Mouse (Mus musculus): ENCODE data around the gene Gm43518. TPM values are rescaled to one million over a fixed set of nuclear protein-coding genes. Genes with fewer than 3 reads are reported as not detected.

The Gm43518 gene
- polyA plus RNA-seq (2016; fragmentation: Nextera tagmentation; extraction: Ambion mirVana), result 1.7 and 2.2 TPM in 2 replicates

- 85% methylated on average over 9 of the region's 9 CpGs for WGBS (ENCODE audit: insufficient replicate concordance)
- peaks cover 78% of the 10 kb centered on the region for H3K36me3 ChIP-seq
These were observed at the start of gene Gm43518 for GRCm38 (mm10) chr5:123927118-123927517. TSS of gene Gm43518 (plus strand) at chr5:123927418.

GRCm38 (mm10) chr5:123878056-123878455, 49.2 kb upstream of the Gm43518 start:
- peaks cover 7% of the 10 kb centered on the region; the same call in 1 of the 2 replicates for H3K4me1 ChIP-seq
- ATAC-seq, result no peak
- peaks cover 7% of the 10 kb centered on the region; the same call in 1 of the 2 replicates for H3K27me3 ChIP-seq (replicated peaks)
- H3K36me3 ChIP-seq, result no peaks in the 10 kb centered on the region
- H3K27ac ChIP-seq, result no peak overlapping the region
- H3K4me3 ChIP-seq, result no peak overlapping the region
- no peak overlapping the region for H3K4me2 ChIP-seq
- no peak overlapping the region for H3K9ac ChIP-seq
- no peaks in the 10 kb centered on the region for H3K9me3 ChIP-seq (replicated peaks)
- 53% methylated on average over 14 of the region's 14 CpGs for WGBS (ENCODE audit: insufficient replicate concordance)

More at GRCm38 (mm10) chr5:123927118-123927517, at the start of gene Gm43518:
- Histone ChIP-seq H3K4me3 (no peak within 1 kb of the TSS), H3K4me1 (peaks cover 13% of the 10 kb centered on the region), H3K9ac (no peak within 1 kb of the TSS), H3K4me2 (no peak within 1 kb of the TSS), H3K9me3 (replicated peaks) (no peaks in the 10 kb centered on the region), H3K27ac (no peak within 1 kb of the TSS), H3K27me3 (replicated peaks) (no peaks in the 10 kb centered on the region)
- ATAC-seq, result no peak

GRCm38 (mm10) chr5:123879928-123880327, 47.3 kb upstream of the Gm43518 start, which contains the start of gene Hcar1:
TSS of gene Hcar1 (minus strand) at chr5:123880020.
- no peak within 1 kb of the TSS; the same call in 1 of the 2 replicates for H3K4me2 ChIP-seq
- no peaks in the 10 kb centered on the region for H3K36me3 ChIP-seq
- no peaks in the 10 kb centered on the region for H3K9me3 ChIP-seq (replicated peaks)
- peaks cover 7% of the 10 kb centered on the region; the same call in 1 of the 2 replicates for H3K27me3 ChIP-seq (replicated peaks)
- peak; percentile 10; the same call in 1 of the 2 replicates for ATAC-seq
- H3K4me1 ChIP-seq, result peaks cover 7% of the 10 kb centered on the region; the same call in 1 of the 2 replicates
- no peak within 1 kb of the TSS for H3K4me3 ChIP-seq
- no peak within 1 kb of the TSS for H3K9ac ChIP-seq
- no peak within 1 kb of the TSS for H3K27ac ChIP-seq
- WGBS (ENCODE audit: insufficient replicate concordance), result 57% methylated on average over 12 of the region's 12 CpGs

GRCm38 (mm10) chr5:123880778-123881177, 46.4 kb upstream of the Gm43518 start:
- 65% methylated on average over 14 of the region's 14 CpGs for WGBS (ENCODE audit: insufficient replicate concordance)
- H3K4me1 ChIP-seq, result peaks cover 7% of the 10 kb centered on the region; the same call in 1 of the 2 replicates
- peaks cover 7% of the 10 kb centered on the region; the same call in 1 of the 2 replicates for H3K27me3 ChIP-seq (replicated peaks)
- H3K27ac ChIP-seq, result no peak overlapping the region
- H3K9ac ChIP-seq, result no peak overlapping the region
- no peak overlapping the region for H3K4me3 ChIP-seq
- ATAC-seq, result no peak
- H3K36me3 ChIP-seq, result no peaks in the 10 kb centered on the region
- H3K4me2 ChIP-seq, result no peak overlapping the region
- no peaks in the 10 kb centered on the region for H3K9me3 ChIP-seq (replicated peaks)

GRCm38 (mm10) chr5:123883891-123884290, 43.3 kb upstream of the Gm43518 start:
- no peak overlapping the region for H3K4me2 ChIP-seq
- 0 out of 2 replicates have a peak, but pooled peaks cover 4% of the 10 kb centered on the region for H3K27me3 ChIP-seq (replicated peaks)
- no peak overlapping the region for H3K9ac ChIP-seq
- no peak overlapping the region for H3K4me3 ChIP-seq
- no peaks in the 10 kb centered on the region for H3K36me3 ChIP-seq
- no peak overlapping the region for H3K27ac ChIP-seq
- WGBS (ENCODE audit: insufficient replicate concordance), result 60% methylated on average over 7 of the region's 7 CpGs
- H3K4me1 ChIP-seq, result peaks cover 7% of the 10 kb centered on the region; the same call in 1 of the 2 replicates
- H3K9me3 ChIP-seq (replicated peaks), result no peaks in the 10 kb centered on the region
- no peak for ATAC-seq

GRCm38 (mm10) chr5:123884332-123884731, 42.9 kb upstream of the Gm43518 start:
- Histone ChIP-seq H3K4me3 (no peak overlapping the region), H3K36me3 (no peaks in the 10 kb centered on the region), H3K9me3 (replicated peaks) (no peaks in the 10 kb centered on the region), H3K27me3 (replicated peaks) (0 out of 2 replicates have a peak, but pooled peaks cover 4% of the 10 kb centered on the region), H3K27ac (no peak overlapping the region), H3K4me1 (peaks cover 3% of the 10 kb centered on the region; the same call in 1 of the 2 replicates), H3K4me2 (no peak overlapping the region), H3K9ac (no peak overlapping the region)
- ATAC-seq, result no peak
- 49% methylated on average over 10 of the region's 10 CpGs for WGBS (ENCODE audit: insufficient replicate concordance)

- no peak overlapping the region for H3K27ac ChIP-seq
- WGBS (ENCODE audit: insufficient replicate concordance), result 51% methylated on average over 3 of the region's 3 CpGs
- ATAC-seq, result no peak
These were observed 40.9 kb upstream of the Gm43518 start for GRCm38 (mm10) chr5:123886365-123886764.

GRCm38 (mm10) chr5:123890312-123890711, 36.9 kb upstream of the Gm43518 start:
- no peak for ATAC-seq
- no peaks in the 10 kb centered on the region for H3K9me3 ChIP-seq (replicated peaks)
- no peak overlapping the region for H3K4me2 ChIP-seq
- H3K4me3 ChIP-seq, result no peak overlapping the region
- no peak overlapping the region for H3K27ac ChIP-seq
- H3K9ac ChIP-seq, result no peak overlapping the region
- WGBS (ENCODE audit: insufficient replicate concordance), result 57% methylated on average over 2 of the region's 2 CpGs
- no peaks in the 10 kb centered on the region for H3K36me3 ChIP-seq
- H3K27me3 ChIP-seq (replicated peaks), result no peaks in the 10 kb centered on the region
- H3K4me1 ChIP-seq, result peaks cover 11% of the 10 kb centered on the region

More at GRCm38 (mm10) chr5:123886365-123886764, 40.9 kb upstream of the Gm43518 start:
- peaks cover 4% of the 10 kb centered on the region for H3K4me1 ChIP-seq
- H3K4me2 ChIP-seq, result no peak overlapping the region
- no peak overlapping the region for H3K9ac ChIP-seq
- H3K9me3 ChIP-seq (replicated peaks), result no peaks in the 10 kb centered on the region
- H3K36me3 ChIP-seq, result no peaks in the 10 kb centered on the region
- no peaks in the 10 kb centered on the region for H3K27me3 ChIP-seq (replicated peaks)
- no peak overlapping the region for H3K4me3 ChIP-seq

- Histone ChIP-seq H3K27ac (no peak overlapping the region), H3K4me3 (no peak overlapping the region), H3K4me1 (peaks cover 11% of the 10 kb centered on the region), H3K9ac (no peak overlapping the region), H3K27me3 (replicated peaks) (no peaks in the 10 kb centered on the region), H3K36me3 (no peaks in the 10 kb centered on the region), H3K4me2 (no peak overlapping the region), H3K9me3 (replicated peaks) (no peaks in the 10 kb centered on the region)
- WGBS (ENCODE audit: insufficient replicate concordance), result 77% methylated on average over 5 of the region's 5 CpGs
- ATAC-seq, result no peak
These were observed 36.2 kb upstream of the Gm43518 start for GRCm38 (mm10) chr5:123890987-123891386.

- 19% methylated on average over 6 of the region's 6 CpGs for WGBS (ENCODE audit: insufficient replicate concordance)
- H3K27me3 ChIP-seq (replicated peaks), result no peaks in the 10 kb centered on the region
- no peaks in the 10 kb centered on the region for H3K9me3 ChIP-seq (replicated peaks)
- no peaks in the 10 kb centered on the region for H3K36me3 ChIP-seq
- no peak for ATAC-seq
- H3K27ac ChIP-seq, result no peak overlapping the region
- H3K4me1 ChIP-seq, result peaks cover 13% of the 10 kb centered on the region
- no peak overlapping the region for H3K4me3 ChIP-seq
- H3K4me2 ChIP-seq, result no peak overlapping the region
- H3K9ac ChIP-seq, result no peak overlapping the region
These were observed 35.5 kb upstream of the Gm43518 start for GRCm38 (mm10) chr5:123891669-123892068.

- no peak overlapping the region for H3K4me2 ChIP-seq
- no peak overlapping the region for H3K4me3 ChIP-seq
- no peak overlapping the region for H3K9ac ChIP-seq
- no peak for ATAC-seq
- H3K36me3 ChIP-seq, result no peaks in the 10 kb centered on the region
- no peak overlapping the region for H3K27ac ChIP-seq
- 61% methylated on average over 5 of the region's 5 CpGs for WGBS (ENCODE audit: insufficient replicate concordance)
- H3K27me3 ChIP-seq (replicated peaks), result no peaks in the 10 kb centered on the region
- no peaks in the 10 kb centered on the region for H3K9me3 ChIP-seq (replicated peaks)
- peaks cover 13% of the 10 kb centered on the region for H3K4me1 ChIP-seq
These were observed 33.7 kb upstream of the Gm43518 start for GRCm38 (mm10) chr5:123893520-123893919.

- no peak for ATAC-seq
- H3K9me3 ChIP-seq (replicated peaks), result no peaks in the 10 kb centered on the region
- H3K27me3 ChIP-seq (replicated peaks), result 0 out of 2 replicates have a peak, but pooled peaks cover 3% of the 10 kb centered on the region
- H3K4me2 ChIP-seq, result no peak overlapping the region
- H3K4me1 ChIP-seq, result peaks cover 9% of the 10 kb centered on the region
- no peak overlapping the region for H3K4me3 ChIP-seq
- H3K27ac ChIP-seq, result no peak overlapping the region
- no peak overlapping the region for H3K9ac ChIP-seq
- no peaks in the 10 kb centered on the region for H3K36me3 ChIP-seq
- 68% methylated on average over 11 of the region's 11 CpGs for WGBS (ENCODE audit: insufficient replicate concordance)
These were observed 30.8 kb upstream of the Gm43518 start for GRCm38 (mm10) chr5:123896395-123896794.

All from liver, embryonic 12.5 days (tissue).